Mouse (Mus musculus): ENCODE data around the gene Alkbh6. TPM values are rescaled to one million over a fixed set of nuclear protein-coding genes. Genes with fewer than 3 reads are reported as not detected.
A peak's percentile ranks its signal among the peaks of the same experiment; 100 is the strongest.

The Alkbh6 gene
- polyA plus RNA-seq, 1 experiment from 2014 or later = 127 TPM

DNA sequence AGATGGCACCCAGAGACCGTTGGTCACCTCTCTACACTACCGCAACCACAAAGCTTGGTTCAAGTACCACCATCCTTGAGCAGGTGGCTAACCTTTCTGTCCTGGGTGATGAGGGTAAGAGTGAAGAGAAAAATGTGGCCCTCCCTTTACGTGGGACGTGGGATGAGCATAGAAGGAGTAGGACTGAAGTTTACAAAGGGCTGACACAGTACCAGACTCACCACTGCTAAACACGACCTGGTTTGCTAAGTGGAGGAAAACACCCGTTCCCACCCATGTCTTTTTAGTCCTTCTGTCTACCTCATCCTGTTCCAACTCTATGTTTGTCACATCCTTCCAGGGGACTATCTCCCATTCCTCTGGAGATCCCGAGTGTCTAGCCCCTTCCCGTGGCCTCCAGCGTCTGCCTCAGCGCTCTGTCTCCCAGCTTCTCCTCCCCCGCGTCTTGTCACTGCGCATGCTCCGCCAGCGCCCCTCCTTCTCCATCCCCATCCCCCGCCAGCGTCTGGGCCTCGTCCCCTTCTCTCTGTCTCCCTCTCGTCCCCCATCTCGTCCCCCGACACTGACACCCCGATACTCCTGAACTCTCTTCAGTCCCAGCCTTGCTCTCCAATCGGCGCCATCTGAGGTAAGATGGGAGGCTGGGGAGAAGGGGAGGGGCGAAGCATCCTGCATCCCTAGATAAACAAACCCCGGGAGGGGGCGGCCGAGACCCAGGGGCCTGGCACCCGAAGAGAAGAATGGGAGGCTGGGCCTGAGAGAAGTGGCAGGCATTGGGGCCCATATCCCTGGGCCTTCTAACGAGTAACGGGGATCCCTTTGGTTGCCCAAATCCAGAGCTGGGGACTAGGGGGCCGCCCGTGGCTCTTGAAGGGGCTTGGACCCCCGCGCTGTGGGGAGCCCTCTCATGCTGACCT, 17.0 kb upstream of the Alkbh6 start, which contains the start of gene Clip3:
Gene Clip3 (plus strand): TSS at position 514 of the 917 bp plus-strand sequence.
- no peaks in the 10 kb centered on the region for H3K27me3 ChIP-seq (ENCODE audit: control insufficient read depth, insufficient read depth, low read depth, low read length)
- H3K36me3 ChIP-seq (ENCODE audit: control insufficient read depth, insufficient read depth, low read length) = peaks cover 10% of the 10 kb centered on the region
- 6% methylated on average over 35 of the region's 35 CpGs for WGBS
- H3K27ac ChIP-seq (ENCODE audit: low read length) = peak within 1 kb of the TSS; percentile 83
- peak within 1 kb of the TSS; percentile 80 for H3K4me3 ChIP-seq (ENCODE audit: low read depth, low read length)
- peak within 1 kb of the TSS; percentile 97 for H3K9ac ChIP-seq (ENCODE audit: low read depth, low read length)
- ATAC-seq = peak; percentile 87
- peak within 1 kb of the TSS; percentile 89 for H3K4me2 ChIP-seq (ENCODE audit: low read length)
- H3K9me3 ChIP-seq (replicated peaks; ENCODE audit: control insufficient read depth, low read length, poor library complexity, severe bottlenecking) = no peaks in the 10 kb centered on the region
- H3K4me1 ChIP-seq (ENCODE audit: control insufficient read depth, insufficient read depth, low read length) = peaks cover 28% of the 10 kb centered on the region

DNA sequence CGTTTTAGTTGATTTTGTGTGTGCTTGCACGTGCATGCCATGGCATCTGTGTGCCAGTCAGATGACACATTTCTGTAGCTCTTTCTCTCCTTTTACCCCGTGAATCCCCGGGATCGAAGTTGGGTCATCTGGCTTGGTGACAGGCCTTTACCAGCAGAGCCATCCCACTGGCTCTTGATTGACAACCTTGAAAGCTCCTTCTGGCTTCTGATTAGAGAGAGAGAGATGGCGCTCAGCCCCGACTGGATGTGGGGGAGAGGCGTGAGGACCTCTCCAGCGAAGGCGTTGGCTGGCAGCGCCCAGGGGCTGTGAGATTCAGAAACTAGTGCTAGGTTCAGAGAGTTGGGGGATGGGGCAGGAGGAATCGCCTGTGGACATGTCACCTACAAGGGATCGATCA, 14.7 kb upstream of the Alkbh6 start:
- peak overlapping the region; percentile 4; the same call in 1 of the 2 replicates for H3K9ac ChIP-seq (ENCODE audit: low read depth, low read length)

DNA sequence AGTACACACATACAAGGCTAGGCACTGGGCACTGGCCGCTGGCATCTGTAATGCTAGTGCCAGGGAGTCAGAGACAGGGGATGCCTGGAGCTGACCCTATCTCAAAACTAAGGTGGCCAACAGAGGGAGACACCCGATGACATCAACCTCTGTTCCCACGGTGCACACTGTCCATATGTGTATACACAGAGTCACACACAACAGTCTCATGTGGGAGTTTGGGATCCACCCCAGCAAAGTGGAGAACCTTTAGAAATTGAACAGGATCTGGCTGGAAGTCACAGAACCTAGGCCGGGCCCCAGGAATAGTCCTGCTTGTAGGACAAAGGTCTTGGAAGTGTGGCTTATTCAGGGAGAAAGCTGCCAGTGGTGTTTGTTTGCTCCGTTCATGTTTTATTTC, 14.2 kb upstream of the Alkbh6 start:
- ATAC-seq = no peak
- Histone ChIP-seq H3K9ac (ENCODE audit: low read depth, low read length) (no peak overlapping the region), H3K4me2 (ENCODE audit: low read length) (no peak overlapping the region), H3K36me3 (ENCODE audit: control insufficient read depth, insufficient read depth, low read length) (peaks cover 32% of the 10 kb centered on the region), H3K4me1 (ENCODE audit: control insufficient read depth, insufficient read depth, low read length) (peaks cover 28% of the 10 kb centered on the region), H3K4me3 (ENCODE audit: low read depth, low read length) (no peak overlapping the region), H3K27ac (ENCODE audit: low read length) (no peak overlapping the region), H3K9me3 (replicated peaks; ENCODE audit: control insufficient read depth, low read length, poor library complexity, severe bottlenecking) (no peaks in the 10 kb centered on the region), H3K27me3 (ENCODE audit: control insufficient read depth, insufficient read depth, low read depth, low read length) (no peaks in the 10 kb centered on the region)
- WGBS = 91% methylated on average over 5 of the region's 5 CpGs

More for the DNA sequence above, 14.7 kb upstream of the Alkbh6 start:
- H3K36me3 ChIP-seq (ENCODE audit: control insufficient read depth, insufficient read depth, low read length) = peaks cover 27% of the 10 kb centered on the region
- H3K27ac ChIP-seq (ENCODE audit: low read length) = no peak overlapping the region
- no peaks in the 10 kb centered on the region for H3K27me3 ChIP-seq (ENCODE audit: control insufficient read depth, insufficient read depth, low read depth, low read length)
- no peak overlapping the region for H3K4me3 ChIP-seq (ENCODE audit: low read depth, low read length)
- ATAC-seq = no peak
- 65% methylated on average over 13 of the region's 13 CpGs for WGBS
- H3K4me2 ChIP-seq (ENCODE audit: low read length) = no peak overlapping the region; the same call in 1 of the 2 replicates
- peaks cover 28% of the 10 kb centered on the region for H3K4me1 ChIP-seq (ENCODE audit: control insufficient read depth, insufficient read depth, low read length)
- H3K9me3 ChIP-seq (replicated peaks; ENCODE audit: control insufficient read depth, low read length, poor library complexity, severe bottlenecking) = no peaks in the 10 kb centered on the region

DNA sequence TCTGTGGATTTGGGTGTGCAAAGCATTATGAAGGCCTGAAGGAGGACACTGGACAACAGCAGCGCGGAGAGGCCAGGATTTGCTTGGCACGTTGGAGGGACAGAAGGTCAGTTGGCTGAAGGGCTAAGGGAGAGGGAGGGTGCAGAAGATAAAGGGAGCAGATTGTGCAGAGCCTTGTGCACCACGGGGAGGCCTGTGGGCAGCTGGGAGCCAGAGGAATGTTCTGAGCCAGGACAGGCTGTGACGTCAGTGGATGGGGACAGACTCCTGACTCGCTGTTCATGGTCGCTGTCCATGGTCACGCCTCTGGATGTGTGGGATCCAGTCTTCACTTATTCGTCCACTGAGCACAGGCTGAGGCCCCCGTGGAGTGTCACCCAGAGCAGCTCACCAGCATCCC, 13.4 kb upstream of the Alkbh6 start:
- no peak overlapping the region for H3K27ac ChIP-seq (ENCODE audit: low read length)
- WGBS = 78% methylated on average over 10 of the region's 10 CpGs
- H3K9ac ChIP-seq (ENCODE audit: low read depth, low read length) = no peak overlapping the region
- H3K9me3 ChIP-seq (replicated peaks; ENCODE audit: control insufficient read depth, low read length, poor library complexity, severe bottlenecking) = no peaks in the 10 kb centered on the region
- H3K4me1 ChIP-seq (ENCODE audit: control insufficient read depth, insufficient read depth, low read length) = peaks cover 28% of the 10 kb centered on the region
- no peak for ATAC-seq
- H3K4me3 ChIP-seq (ENCODE audit: low read depth, low read length) = no peak overlapping the region
- no peak overlapping the region for H3K4me2 ChIP-seq (ENCODE audit: low read length)
- peaks cover 40% of the 10 kb centered on the region for H3K36me3 ChIP-seq (ENCODE audit: control insufficient read depth, insufficient read depth, low read length)
- no peaks in the 10 kb centered on the region for H3K27me3 ChIP-seq (ENCODE audit: control insufficient read depth, insufficient read depth, low read depth, low read length)

DNA sequence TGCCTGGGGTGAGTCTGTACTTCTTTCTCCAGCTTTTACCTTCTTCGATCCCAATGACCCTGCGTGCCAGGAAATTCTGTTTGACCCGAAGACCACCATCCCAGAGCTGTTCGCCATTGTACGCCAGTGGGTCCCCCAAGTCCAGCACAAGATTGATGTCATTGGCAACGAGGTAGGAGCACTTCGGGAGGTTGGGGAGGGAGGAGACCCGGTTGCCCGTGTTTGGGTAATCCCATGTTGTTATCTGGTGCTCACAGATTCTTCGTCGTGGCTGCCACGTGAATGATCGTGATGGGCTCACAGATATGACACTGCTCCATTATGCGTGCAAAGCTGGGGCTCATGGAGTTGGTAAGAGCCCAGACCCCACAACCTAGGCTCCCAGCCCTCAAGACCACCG, 11.7 kb upstream of the Alkbh6 start:
- H3K4me3 ChIP-seq (ENCODE audit: low read depth, low read length) = no peak overlapping the region
- 93% methylated on average over 15 of the region's 15 CpGs for WGBS
- H3K4me1 ChIP-seq (ENCODE audit: control insufficient read depth, insufficient read depth, low read length) = peaks cover 23% of the 10 kb centered on the region
- no peak overlapping the region for H3K4me2 ChIP-seq (ENCODE audit: low read length)
- no peak overlapping the region for H3K27ac ChIP-seq (ENCODE audit: low read length)
- H3K9me3 ChIP-seq (replicated peaks; ENCODE audit: control insufficient read depth, low read length, poor library complexity, severe bottlenecking) = no peaks in the 10 kb centered on the region
- H3K27me3 ChIP-seq (ENCODE audit: control insufficient read depth, insufficient read depth, low read depth, low read length) = no peaks in the 10 kb centered on the region
- no peak overlapping the region for H3K9ac ChIP-seq (ENCODE audit: low read depth, low read length)
- peaks cover 49% of the 10 kb centered on the region for H3K36me3 ChIP-seq (ENCODE audit: control insufficient read depth, insufficient read depth, low read length)
- no peak for ATAC-seq

DNA sequence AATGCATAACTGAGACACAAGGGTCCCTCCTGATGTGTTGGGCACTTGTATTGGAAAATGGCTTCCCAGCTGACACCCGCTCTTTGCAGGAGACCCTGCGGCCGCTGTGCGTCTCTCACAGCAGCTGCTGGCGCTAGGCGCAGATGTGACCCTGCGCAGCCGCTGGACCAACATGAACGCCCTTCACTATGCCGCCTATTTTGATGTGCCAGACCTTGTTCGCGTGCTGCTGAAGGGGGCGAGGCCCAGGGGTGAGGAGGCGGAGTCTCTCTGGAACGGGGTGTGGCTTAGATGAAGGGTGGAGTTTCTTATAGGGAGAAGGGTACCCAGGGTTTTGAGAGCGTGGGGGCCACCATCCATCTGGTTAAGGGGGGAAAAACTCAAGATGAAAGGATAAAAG, 11.3 kb upstream of the Alkbh6 start:
- no peak overlapping the region for H3K27ac ChIP-seq (ENCODE audit: low read length)
- H3K36me3 ChIP-seq (ENCODE audit: control insufficient read depth, insufficient read depth, low read length) = peaks cover 53% of the 10 kb centered on the region
- ATAC-seq = no peak
- no peaks in the 10 kb centered on the region for H3K9me3 ChIP-seq (replicated peaks; ENCODE audit: control insufficient read depth, low read length, poor library complexity, severe bottlenecking)
- H3K27me3 ChIP-seq (ENCODE audit: control insufficient read depth, insufficient read depth, low read depth, low read length) = no peaks in the 10 kb centered on the region
- no peak overlapping the region for H3K9ac ChIP-seq (ENCODE audit: low read depth, low read length)
- no peak overlapping the region for H3K4me3 ChIP-seq (ENCODE audit: low read depth, low read length)
- H3K4me1 ChIP-seq (ENCODE audit: control insufficient read depth, insufficient read depth, low read length) = peaks cover 22% of the 10 kb centered on the region
- no peak overlapping the region for H3K4me2 ChIP-seq (ENCODE audit: low read length)
- WGBS = 86% methylated on average over 16 of the region's 16 CpGs

DNA sequence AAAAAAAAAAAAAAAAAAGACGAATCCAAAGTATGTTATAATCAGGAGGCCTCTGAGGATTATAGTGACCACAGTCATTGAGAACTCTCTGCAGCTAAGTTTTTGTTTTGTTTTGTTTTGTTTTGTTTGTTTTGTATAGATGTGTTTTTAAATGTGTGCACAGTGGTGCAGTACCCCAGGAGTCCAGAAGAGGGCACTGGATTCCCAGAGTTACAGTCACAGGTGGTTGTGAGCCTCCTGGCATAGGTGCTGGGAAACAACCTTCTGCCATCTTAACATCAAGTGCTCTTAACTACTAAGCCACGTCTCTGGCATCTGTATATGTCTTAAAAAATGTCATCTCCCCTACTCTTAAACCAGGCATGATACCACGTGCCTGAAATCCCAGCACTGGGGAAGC, 7.6 kb upstream of the Alkbh6 start:
- Histone ChIP-seq H3K4me3 (ENCODE audit: low read depth, low read length) (no peak overlapping the region), H3K27ac (ENCODE audit: low read length) (no peak overlapping the region), H3K27me3 (ENCODE audit: control insufficient read depth, insufficient read depth, low read depth, low read length) (no peaks in the 10 kb centered on the region), H3K36me3 (ENCODE audit: control insufficient read depth, insufficient read depth, low read length) (peaks cover 68% of the 10 kb centered on the region), H3K4me2 (ENCODE audit: low read length) (no peak overlapping the region), H3K4me1 (ENCODE audit: control insufficient read depth, insufficient read depth, low read length) (no peaks in the 10 kb centered on the region), H3K9ac (ENCODE audit: low read depth, low read length) (no peak overlapping the region), H3K9me3 (replicated peaks; ENCODE audit: control insufficient read depth, low read length, poor library complexity, severe bottlenecking) (no peaks in the 10 kb centered on the region)
- 56% methylated on average over 3 of the region's 3 CpGs for WGBS
- no peak for ATAC-seq

DNA sequence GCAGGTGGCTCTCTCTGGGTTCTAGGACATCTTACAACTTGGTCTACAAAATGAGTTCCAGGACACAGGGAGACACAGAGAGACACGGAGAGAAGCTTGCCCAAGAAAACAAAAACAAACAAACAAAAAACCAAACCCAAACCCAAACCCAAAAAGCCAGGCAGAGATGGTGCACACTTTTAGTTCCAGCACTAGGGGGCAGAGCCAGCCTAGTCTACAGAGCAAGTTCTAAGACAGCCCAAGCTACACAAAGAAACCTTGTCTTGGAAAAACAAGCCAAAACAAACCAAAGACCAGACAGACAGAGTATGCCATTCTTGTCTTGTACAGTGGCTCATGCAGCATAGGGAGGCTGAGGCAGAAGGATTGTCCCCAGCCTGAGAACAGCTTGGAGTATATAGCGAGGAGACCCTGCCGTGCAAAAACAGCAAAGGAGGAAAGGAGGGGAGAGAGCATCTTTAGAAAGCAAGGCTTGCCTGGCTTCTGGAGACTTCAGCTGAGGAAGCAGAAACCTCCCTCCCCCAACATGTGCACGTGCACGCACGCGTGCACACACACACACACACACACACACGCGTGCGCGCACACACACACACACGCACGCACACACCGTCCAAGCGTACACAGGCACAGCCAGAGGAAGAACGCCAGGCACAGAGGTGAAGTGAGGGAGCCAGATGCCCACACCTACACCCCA, 2.3 kb upstream of the Alkbh6 start:
- H3K36me3 ChIP-seq (ENCODE audit: control insufficient read depth, insufficient read depth, low read length) = peaks cover 37% of the 10 kb centered on the region
- no peak for ATAC-seq
- H3K4me1 ChIP-seq (ENCODE audit: control insufficient read depth, insufficient read depth, low read length) = peaks cover 17% of the 10 kb centered on the region
- H3K27me3 ChIP-seq (ENCODE audit: control insufficient read depth, insufficient read depth, low read depth, low read length) = no peaks in the 10 kb centered on the region
- H3K9ac ChIP-seq (ENCODE audit: low read depth, low read length) = no peak overlapping the region
- 95% methylated on average over 16 of the region's 16 CpGs for WGBS
- H3K27ac ChIP-seq (ENCODE audit: low read length) = no peak overlapping the region
- H3K9me3 ChIP-seq (replicated peaks; ENCODE audit: control insufficient read depth, low read length, poor library complexity, severe bottlenecking) = no peaks in the 10 kb centered on the region
- no peak overlapping the region for H3K4me3 ChIP-seq (ENCODE audit: low read depth, low read length)
- H3K4me2 ChIP-seq (ENCODE audit: low read length) = no peak overlapping the region
